Mouse (Mus musculus) forebrain, embryonic 12.5 days (tissue): ENCODE data around the gene Tut7. TPM values are rescaled to one million over a fixed set of nuclear protein-coding genes. Genes with fewer than 3 reads are reported as not detected.
A peak's percentile ranks its signal among the peaks of the same experiment; 100 is the strongest.
"Not testable (repeated sequence)": the region's sequence is repeated elsewhere in the genome, so short reads cannot be mapped to it uniquely, and the experiment has no call there.

Experiments
- ATAC-seq: fragments of 200-750 bp; cut with Nextera tagmentation; 2 replicates; pipeline ENCODE4 v1.8.0; 2017; ENCODE audit warnings: moderate TSS enrichment; ENCODE audit not compliant: low FRiP score
- H3K27ac ChIP-seq: fragments of 300-500 bp; sonication (generic); 2 replicates; pipeline ENCODE4 v1.5.1; 2016; ENCODE audit warnings: mild to moderate bottlenecking
- H3K27me3 ChIP-seq: fragments of 300-500 bp; sonication (generic); 2 replicates; pipeline ENCODE4 v1.6.1; 2016; ENCODE audit warnings: mild to moderate bottlenecking
- H3K36me3 ChIP-seq: fragments of 300-500 bp; sonication (generic); replicated peaks from 2 replicates; pipeline ENCODE4 v1.6.1; 2016; ENCODE audit warnings: mild to moderate bottlenecking
- H3K4me1 ChIP-seq: fragments of 300-500 bp; sonication (generic); 2 replicates; pipeline ENCODE4 v1.6.1; 2016
- H3K4me2 ChIP-seq: fragments of 300-500 bp; sonication (generic); 2 replicates; pipeline ENCODE4 v1.6.1; 2016; ENCODE audit warnings: mild to moderate bottlenecking, moderate library complexity
- H3K4me3 ChIP-seq: fragments of 300-500 bp; sonication (generic); replicated peaks from 2 replicates; pipeline ENCODE4 v1.5.1; 2016; ENCODE audit warnings: mild to moderate bottlenecking
- H3K9ac ChIP-seq: fragments of 300-500 bp; sonication (generic); 2 replicates; pipeline ENCODE4 v1.6.1; 2016; ENCODE audit warnings: mild to moderate bottlenecking
- H3K9me3 ChIP-seq: fragments of 300-500 bp; sonication (generic); 2 replicates; pipeline ENCODE4 v1.6.1; 2016
- WGBS: fragments of 180-500 bp; shearing (Covaris S2); methylation state at CpG from one replicate; pipeline ENCODE4 v1.1.7; 2016; 5-methylcytosine and 5-hydroxymethylcytosine counted together
- polyA plus RNA-seq: library from polyadenylated mRNA; unstranded; fragments of >200 nt; fragmentation: Nextera tagmentation; extraction: Ambion mirVana; gene quantifications from 2 replicates; pipeline ENCODE4 v1.2.1, GENCODE M21; 2016

Tut7 gene
- polyA plus RNA-seq, 1 experiment from 2014 or later: 63.8 TPM

- H3K4me3 ChIP-seq: no peak overlapping the region
- no peak for ATAC-seq
- H3K9me3 ChIP-seq: no peaks in the 10 kb centered on the region
- peaks cover 27% of the 10 kb centered on the region for H3K36me3 ChIP-seq
- WGBS: 84% methylated on average over 4 of the region's 4 CpGs
- no peak overlapping the region for H3K9ac ChIP-seq
- H3K4me1 ChIP-seq: peaks cover 34% of the 10 kb centered on the region
- peak overlapping the region; percentile 8; the same call in 1 of the 2 replicates for H3K4me2 ChIP-seq
- no peak overlapping the region for H3K27ac ChIP-seq
- H3K27me3 ChIP-seq: no peaks in the 10 kb centered on the region
Measured at GRCm38 (mm10) chr13:59820114-59820513, 2.8 kb downstream of the Tut7 start.

GRCm38 (mm10) chr13:59817352-59817751 lies 5.6 kb downstream of the Tut7 start:
- WGBS: 92% methylated on average over 4 of the region's 4 CpGs
- no peak overlapping the region for H3K9ac ChIP-seq
- no peak overlapping the region for H3K27ac ChIP-seq
- H3K36me3 ChIP-seq: peaks cover 50% of the 10 kb centered on the region
- H3K4me1 ChIP-seq: peaks cover 34% of the 10 kb centered on the region
- H3K9me3 ChIP-seq: no peaks in the 10 kb centered on the region
- no peak for ATAC-seq
- no peaks in the 10 kb centered on the region for H3K27me3 ChIP-seq
- H3K4me3 ChIP-seq: no peak overlapping the region
- H3K4me2 ChIP-seq: no peak overlapping the region

- no peaks in the 10 kb centered on the region for H3K27me3 ChIP-seq
- no peak overlapping the region for H3K9ac ChIP-seq
- H3K4me2 ChIP-seq: no peak overlapping the region
- H3K9me3 ChIP-seq: no peaks in the 10 kb centered on the region
- H3K27ac ChIP-seq: no peak overlapping the region
- peaks cover 73% of the 10 kb centered on the region for H3K36me3 ChIP-seq
- no peak overlapping the region for H3K4me3 ChIP-seq
- 82% methylated on average over 6 of the region's 6 CpGs for WGBS
- no peak for ATAC-seq
- H3K4me1 ChIP-seq: peaks cover 9% of the 10 kb centered on the region
Measured at GRCm38 (mm10) chr13:59814109-59814591, 8.8 kb downstream of the Tut7 start.

- 97% methylated on average over 3 of the region's 3 CpGs for WGBS
- no peak overlapping the region for H3K27ac ChIP-seq
- no peaks in the 10 kb centered on the region for H3K9me3 ChIP-seq
- no peak overlapping the region for H3K4me3 ChIP-seq
- H3K4me2 ChIP-seq: no peak overlapping the region
- H3K27me3 ChIP-seq: no peaks in the 10 kb centered on the region
- ATAC-seq: no peak
- no peaks in the 10 kb centered on the region for H3K4me1 ChIP-seq
- H3K9ac ChIP-seq: no peak overlapping the region
- H3K36me3 ChIP-seq: peaks cover 92% of the 10 kb centered on the region
Measured at GRCm38 (mm10) chr13:59811581-59811980, 11.4 kb downstream of the Tut7 start.

- Histone ChIP-seq H3K9me3 (no peaks in the 10 kb centered on the region), H3K36me3 (peaks cover 97% of the 10 kb centered on the region), H3K27ac (no peak overlapping the region), H3K4me2 (no peak overlapping the region), H3K27me3 (no peaks in the 10 kb centered on the region), H3K9ac (no peak overlapping the region), H3K4me3 (no peak overlapping the region), H3K4me1 (no peaks in the 10 kb centered on the region)
- no peak for ATAC-seq
- WGBS: 84% methylated on average over 6 of the region's 6 CpGs
Measured at GRCm38 (mm10) chr13:59801000-59801399, 21.9 kb downstream of the Tut7 start.

GRCm38 (mm10) chr13:59800077-59800476 lies 22.9 kb downstream of the Tut7 start:
- 85% methylated on average over 2 of the region's 2 CpGs for WGBS
- Histone ChIP-seq H3K36me3 (peaks cover 97% of the 10 kb centered on the region), H3K9ac (no peak overlapping the region), H3K4me3 (no peak overlapping the region), H3K4me1 (no peaks in the 10 kb centered on the region), H3K9me3 (no peaks in the 10 kb centered on the region), H3K4me2 (no peak overlapping the region), H3K27ac (no peak overlapping the region), H3K27me3 (no peaks in the 10 kb centered on the region)
- ATAC-seq: no peak

- no peak overlapping the region for H3K4me2 ChIP-seq
- H3K9me3 ChIP-seq: no peaks in the 10 kb centered on the region
- ATAC-seq: no peak
- no peaks in the 10 kb centered on the region for H3K4me1 ChIP-seq
- H3K27ac ChIP-seq: no peak overlapping the region
- no peak overlapping the region for H3K9ac ChIP-seq
- H3K4me3 ChIP-seq: no peak overlapping the region
- WGBS: 97% methylated on average over 1 of the region's 1 CpGs
- H3K36me3 ChIP-seq: peaks cover 95% of the 10 kb centered on the region
- no peaks in the 10 kb centered on the region for H3K27me3 ChIP-seq
Measured at GRCm38 (mm10) chr13:59798306-59798705, 24.6 kb downstream of the Tut7 start.

- no peak overlapping the region for H3K9ac ChIP-seq
- 95% methylated on average over 9 of the region's 9 CpGs for WGBS
Measured at GRCm38 (mm10) chr13:59796466-59796848, 26.5 kb downstream of the Tut7 start.

GRCm38 (mm10) chr13:59795807-59796465 lies 27.0 kb downstream of the Tut7 start:
- Histone ChIP-seq H3K9me3 (no peaks in the 10 kb centered on the region), H3K9ac (no peak overlapping the region), H3K4me2 (no peak overlapping the region), H3K4me1 (no peaks in the 10 kb centered on the region), H3K27ac (no peak overlapping the region), H3K4me3 (no peak overlapping the region), H3K27me3 (no peaks in the 10 kb centered on the region), H3K36me3 (peaks cover 96% of the 10 kb centered on the region)
- ATAC-seq: no peak
- WGBS: 93% methylated on average over 6 of the region's 6 CpGs

More at GRCm38 (mm10) chr13:59796466-59796848, 26.5 kb downstream of the Tut7 start:
- no peak overlapping the region for H3K27ac ChIP-seq
- H3K4me2 ChIP-seq: no peak overlapping the region
- no peak overlapping the region for H3K4me3 ChIP-seq
- no peaks in the 10 kb centered on the region for H3K4me1 ChIP-seq
- no peaks in the 10 kb centered on the region for H3K27me3 ChIP-seq
- H3K9me3 ChIP-seq: no peaks in the 10 kb centered on the region
- no peak for ATAC-seq
- H3K36me3 ChIP-seq: peaks cover 95% of the 10 kb centered on the region

- no peaks in the 10 kb centered on the region for H3K9me3 ChIP-seq
- no peaks in the 10 kb centered on the region for H3K27me3 ChIP-seq
- peaks cover 95% of the 10 kb centered on the region for H3K36me3 ChIP-seq
- H3K27ac ChIP-seq: no peak overlapping the region
- ATAC-seq: no peak
- no peaks in the 10 kb centered on the region for H3K4me1 ChIP-seq
- H3K4me3 ChIP-seq: no peak overlapping the region
- 91% methylated on average over 1 of the region's 1 CpGs for WGBS
- no peak overlapping the region for H3K4me2 ChIP-seq
- H3K9ac ChIP-seq: no peak overlapping the region
Measured at GRCm38 (mm10) chr13:59794786-59795185, 28.2 kb downstream of the Tut7 start.

GRCm38 (mm10) chr13:59782145-59782544 lies 40.8 kb downstream of the Tut7 start, which contains the start of gene Gm49354:
Gene Gm49354 (minus strand): TSS chr13:59782245.
- H3K4me3 ChIP-seq: no peak within 1 kb of the TSS
- H3K36me3 ChIP-seq: peaks cover 96% of the 10 kb centered on the region
- H3K4me1 ChIP-seq: no peaks in the 10 kb centered on the region
- no peak within 1 kb of the TSS for H3K4me2 ChIP-seq
- H3K27me3 ChIP-seq: no peaks in the 10 kb centered on the region
- no peak within 1 kb of the TSS for H3K9ac ChIP-seq
- 88% methylated on average over 7 of the region's 7 CpGs for WGBS
- ATAC-seq: no peak
- H3K9me3 ChIP-seq: no peaks in the 10 kb centered on the region
- no peak within 1 kb of the TSS for H3K27ac ChIP-seq

- not testable (repeated sequence) for H3K4me3 ChIP-seq, H3K9ac ChIP-seq, ATAC-seq, H3K27me3 ChIP-seq, H3K4me2 ChIP-seq, H3K4me1 ChIP-seq, H3K9me3 ChIP-seq, H3K27ac ChIP-seq
- peaks cover 94% of the 10 kb centered on the region for H3K36me3 ChIP-seq
- 96% methylated on average over 1 of the region's 1 CpGs for WGBS
Measured at GRCm38 (mm10) chr13:59779744-59780264, 43.1 kb downstream of the Tut7 start.

GRCm38 (mm10) chr13:59779213-59779612 lies 43.7 kb downstream of the Tut7 start:
- Histone ChIP-seq H3K4me2 (no peak overlapping the region), H3K4me1 (no peaks in the 10 kb centered on the region), H3K27me3 (no peaks in the 10 kb centered on the region), H3K36me3 (peaks cover 90% of the 10 kb centered on the region), H3K9me3 (no peaks in the 10 kb centered on the region), H3K27ac (no peak overlapping the region), H3K4me3 (no peak overlapping the region), H3K9ac (no peak overlapping the region)
- no peak for ATAC-seq
- WGBS: 85% methylated on average over 4 of the region's 4 CpGs
